Mouse (Mus musculus): ENCODE measurements around the gene Tnfaip8l2. TPM values are rescaled to one million over a fixed set of nuclear protein-coding genes. Genes with fewer than 3 reads are reported as not detected.
"Not testable (repeated sequence)": the region's sequence is repeated elsewhere in the genome, so short reads cannot be mapped to it uniquely, and the experiment has no call there.

Tnfaip8l2 gene
- total RNA-seq, 2 experiments from 2014 or later = 7.5 to 8.6 TPM

GRCm38 (mm10) chr3:95161618-95162344 lies 19.6 kb upstream of the Tnfaip8l2 start:
- ATAC-seq (replicated peaks; ENCODE audit: low FRiP score, poor library complexity, severe bottlenecking) = no peak

GRCm38 (mm10) chr3:95161041-95161551 lies 18.9 kb upstream of the Tnfaip8l2 start:
- no peak for ATAC-seq (replicated peaks; ENCODE audit: low FRiP score, poor library complexity, severe bottlenecking)

- ATAC-seq (replicated peaks; ENCODE audit: low FRiP score, poor library complexity, severe bottlenecking) = peak; percentile 98
These were observed 18.1 kb upstream of the Tnfaip8l2 start, which contains the start of gene Sema6c for GRCm38 (mm10) chr3:95159987-95160963. Gene Sema6c, plus strand, starts transcription at chr3:95160457.

GRCm38 (mm10) chr3:95159511-95159986 lies 17.4 kb upstream of the Tnfaip8l2 start:
- ATAC-seq (replicated peaks; ENCODE audit: low FRiP score, poor library complexity, severe bottlenecking) = peak; percentile 17

GRCm38 (mm10) chr3:95153874-95154273 lies 11.7 kb upstream of the Tnfaip8l2 start:
- peak; percentile 81 for ATAC-seq (replicated peaks; ENCODE audit: low FRiP score, poor library complexity, severe bottlenecking)

- ATAC-seq (replicated peaks; ENCODE audit: low FRiP score, poor library complexity, severe bottlenecking) = no peak
These were observed 5.8 kb upstream of the Tnfaip8l2 start for GRCm38 (mm10) chr3:95147924-95148323.

- peak; percentile 88 for ATAC-seq (replicated peaks; ENCODE audit: low FRiP score, poor library complexity, severe bottlenecking)
These were observed 454 bp upstream of the Tnfaip8l2 start for GRCm38 (mm10) chr3:95142617-95143011.

GRCm38 (mm10) chr3:95141474-95141873 lies 686 bp downstream of the Tnfaip8l2 start:
- no peak for ATAC-seq (replicated peaks; ENCODE audit: low FRiP score, poor library complexity, severe bottlenecking)

- no peak for ATAC-seq (replicated peaks; ENCODE audit: low FRiP score, poor library complexity, severe bottlenecking)
These were observed 1.4 kb downstream of the Tnfaip8l2 start for GRCm38 (mm10) chr3:95140795-95141194.

GRCm38 (mm10) chr3:95140289-95140595 lies 1.9 kb downstream of the Tnfaip8l2 start:
- no peak for ATAC-seq (replicated peaks; ENCODE audit: low FRiP score, poor library complexity, severe bottlenecking)

GRCm38 (mm10) chr3:95139586-95140288 lies 2.4 kb downstream of the Tnfaip8l2 start:
- ATAC-seq (replicated peaks; ENCODE audit: low FRiP score, poor library complexity, severe bottlenecking) = no peak

- no peak for ATAC-seq (replicated peaks; ENCODE audit: low FRiP score, poor library complexity, severe bottlenecking)
These were observed 5.8 kb downstream of the Tnfaip8l2 start for GRCm38 (mm10) chr3:95136336-95136735.

GRCm38 (mm10) chr3:95135433-95136052 lies 6.6 kb downstream of the Tnfaip8l2 start:
- ATAC-seq (replicated peaks; ENCODE audit: low FRiP score, poor library complexity, severe bottlenecking) = no peak

GRCm38 (mm10) chr3:95135023-95135422 lies 7.1 kb downstream of the Tnfaip8l2 start:
- peak; percentile 55; the same call in 1 of the 2 replicates for ATAC-seq (replicated peaks; ENCODE audit: low FRiP score, poor library complexity, severe bottlenecking)

GRCm38 (mm10) chr3:95134133-95134532 lies 8.0 kb downstream of the Tnfaip8l2 start:
- ATAC-seq (replicated peaks; ENCODE audit: low FRiP score, poor library complexity, severe bottlenecking) = peak; percentile 58

GRCm38 (mm10) chr3:95133680-95134101 lies 8.5 kb downstream of the Tnfaip8l2 start, which contains the start of the genes Scnm1 and Lysmd1:
Gene Scnm1, minus strand, starts transcription at chr3:95134011.
Gene Lysmd1, plus strand, starts transcription at chr3:95134088.
- ATAC-seq (replicated peaks; ENCODE audit: low FRiP score, poor library complexity, severe bottlenecking) = peak; percentile 94

GRCm38 (mm10) chr3:95133176-95133575 lies 9.0 kb downstream of the Tnfaip8l2 start:
- ATAC-seq (replicated peaks; ENCODE audit: low FRiP score, poor library complexity, severe bottlenecking) = no peak

- not testable (repeated sequence) for ATAC-seq (replicated peaks; ENCODE audit: low FRiP score, poor library complexity, severe bottlenecking)
These were observed 9.8 kb downstream of the Tnfaip8l2 start for GRCm38 (mm10) chr3:95132389-95132788.

GRCm38 (mm10) chr3:95130081-95130480 lies 12.1 kb downstream of the Tnfaip8l2 start:
- ATAC-seq (replicated peaks; ENCODE audit: low FRiP score, poor library complexity, severe bottlenecking) = no peak

Measured in erythroid progenitor cell, adult 5-6 weeks (primary cell).